Mouse (Mus musculus): ENCODE measurements around the gene Ucn2.

GRCm38 (mm10) chr9:108949231-108949966 is 36.4 kb upstream of the Ucn2 start:
- TF ChIP-seq CTCF (IDR thresholded peaks at IDR 0.05; ENCODE audit: low read depth, low read length) (no peak), TAL1 (conservative IDR thresholded peaks at IDR 0.05; ENCODE audit: low read depth, low read length) (no peak), GATA1 (IDR thresholded peaks at IDR 0.05; ENCODE audit: borderline replicate concordance, low read length) (no peak)
